Mouse (Mus musculus): Measurements from ENCODE around the gene Lamc3. TPM values are rescaled to one million over a fixed set of nuclear protein-coding genes. Genes with fewer than 3 reads are reported as not detected.

The Lamc3 gene
- total RNA-seq, 2 experiments from 2014 or later = not detected

DNA sequence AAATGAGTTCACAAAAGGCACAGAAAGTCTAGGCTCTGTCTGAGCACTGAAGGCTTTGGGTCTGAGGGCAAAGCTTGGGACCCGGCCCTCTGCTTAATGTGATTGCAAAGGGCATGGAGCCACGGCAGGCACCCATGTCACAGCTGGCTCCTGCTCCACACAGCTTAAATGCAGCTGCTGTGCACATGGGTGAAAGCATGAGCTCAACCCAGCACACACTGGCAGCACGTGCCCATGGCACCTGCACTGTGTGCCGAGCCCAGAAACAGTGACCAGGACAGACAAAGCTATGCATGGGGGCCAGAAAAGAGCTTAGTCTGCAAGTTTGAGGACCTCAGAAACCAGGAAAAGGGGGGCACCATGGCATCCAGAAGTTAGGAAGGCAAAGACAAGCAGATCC is 36.6 kb downstream of the Lamc3 start:
- no peak for ATAC-seq (replicated peaks; ENCODE audit: low FRiP score, poor library complexity, severe bottlenecking)

DNA sequence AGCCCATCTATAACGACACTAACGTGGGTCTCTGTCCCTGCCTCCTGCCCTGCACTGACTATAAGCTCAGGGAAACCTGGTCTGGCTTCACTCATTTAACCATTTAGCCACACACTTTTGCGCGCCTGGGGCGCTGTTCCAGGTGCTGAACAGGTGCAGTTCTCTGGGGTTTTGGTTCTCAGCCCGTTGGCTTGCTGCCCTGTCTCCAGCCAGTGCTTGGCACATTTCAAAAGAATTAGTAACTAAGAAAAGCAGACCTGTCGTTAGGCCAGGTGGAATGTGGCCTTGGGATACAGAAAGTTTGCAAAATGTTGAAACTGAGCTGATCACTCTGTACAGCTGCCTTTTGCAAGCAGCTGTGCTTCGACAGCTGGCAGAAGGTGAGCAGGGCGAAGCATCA is 37.7 kb downstream of the Lamc3 start:
- no peak for ATAC-seq (replicated peaks; ENCODE audit: low FRiP score, poor library complexity, severe bottlenecking)

DNA sequence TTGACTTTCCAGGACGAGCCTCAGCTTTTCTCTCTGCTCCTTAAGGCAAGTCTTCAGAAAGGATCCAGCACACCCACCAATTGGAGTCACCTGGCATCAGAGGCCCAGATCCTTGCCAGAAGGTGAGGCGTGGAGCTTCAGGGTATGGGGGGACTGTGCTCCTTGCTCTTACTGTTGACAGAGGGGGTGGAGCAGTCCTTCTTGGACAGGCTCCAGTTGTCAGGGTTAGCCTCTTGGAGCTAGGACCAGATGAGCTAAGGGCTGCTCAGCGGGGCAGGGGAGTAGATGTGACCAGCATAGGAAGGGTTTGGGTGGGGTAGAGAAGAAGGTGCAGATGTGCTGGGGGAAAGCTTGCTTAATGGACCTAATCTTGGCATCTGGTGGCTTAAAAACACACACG is 38.8 kb downstream of the Lamc3 start:
- no peak for ATAC-seq (replicated peaks; ENCODE audit: low FRiP score, poor library complexity, severe bottlenecking)

DNA sequence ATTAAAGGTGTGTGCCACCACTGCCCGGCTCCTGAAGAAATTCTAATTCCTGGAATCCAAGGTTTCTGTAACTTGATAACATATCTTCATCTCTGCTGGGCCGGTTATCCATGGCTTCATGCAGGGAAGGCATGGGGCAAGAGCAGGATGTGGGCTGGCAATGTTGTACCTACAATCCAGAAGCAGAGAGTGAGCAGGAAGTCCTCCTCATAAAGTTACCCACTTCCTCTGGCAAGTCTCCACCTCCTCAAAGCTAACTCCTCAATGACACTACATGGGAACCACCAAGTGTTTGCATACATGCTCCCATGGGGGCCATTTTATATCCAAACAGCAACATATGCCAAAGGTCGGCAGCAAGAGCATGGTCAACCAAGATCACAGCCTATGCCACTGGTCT is 42.6 kb downstream of the Lamc3 start:
- no peak for ATAC-seq (replicated peaks; ENCODE audit: low FRiP score, poor library complexity, severe bottlenecking)

DNA sequence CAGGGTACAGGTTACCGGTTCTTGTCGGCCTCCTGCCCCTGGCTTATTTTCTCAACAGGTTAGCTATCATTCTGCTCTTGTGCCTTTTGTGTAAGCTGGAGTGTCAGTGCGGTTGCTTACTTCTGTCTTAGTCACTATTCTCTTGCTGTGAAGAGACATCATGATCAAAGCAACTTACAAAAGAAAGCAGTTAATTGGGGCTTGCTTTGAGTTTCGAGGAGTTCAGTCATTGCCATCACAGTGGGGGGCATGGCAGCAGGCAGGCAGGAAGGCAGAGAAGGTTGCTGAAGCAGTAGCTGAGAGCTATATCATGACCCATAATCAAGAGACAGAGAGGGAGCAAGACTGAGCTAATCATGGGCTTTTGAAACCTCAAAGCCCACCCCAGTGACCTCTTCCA is 47.5 kb downstream of the Lamc3 start:
- ATAC-seq (replicated peaks; ENCODE audit: low FRiP score, poor library complexity, severe bottlenecking) = no peak

DNA sequence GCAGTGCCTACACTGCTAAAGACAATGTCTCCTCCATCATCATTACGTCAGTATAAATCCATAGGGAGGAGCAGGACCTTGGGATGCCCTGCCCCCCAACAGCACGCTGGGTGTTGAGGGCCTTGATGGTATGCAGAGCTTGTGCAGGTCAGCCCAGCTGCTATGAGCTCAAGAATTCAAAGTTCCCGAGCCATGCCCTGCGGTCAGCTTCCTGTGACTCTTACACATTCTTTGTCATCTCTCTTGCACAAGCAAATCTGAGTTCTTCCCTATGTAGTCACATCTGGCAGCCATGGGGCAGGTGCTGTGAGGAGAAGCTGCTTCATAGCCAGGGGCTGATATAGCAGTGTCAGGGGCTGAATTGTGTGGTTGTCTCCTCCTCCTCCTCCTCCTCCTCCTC is 48.0 kb downstream of the Lamc3 start:
- ATAC-seq (replicated peaks; ENCODE audit: low FRiP score, poor library complexity, severe bottlenecking) = 0 out of 2 replicates have a peak, but pooled peaks have one; percentile 26

DNA sequence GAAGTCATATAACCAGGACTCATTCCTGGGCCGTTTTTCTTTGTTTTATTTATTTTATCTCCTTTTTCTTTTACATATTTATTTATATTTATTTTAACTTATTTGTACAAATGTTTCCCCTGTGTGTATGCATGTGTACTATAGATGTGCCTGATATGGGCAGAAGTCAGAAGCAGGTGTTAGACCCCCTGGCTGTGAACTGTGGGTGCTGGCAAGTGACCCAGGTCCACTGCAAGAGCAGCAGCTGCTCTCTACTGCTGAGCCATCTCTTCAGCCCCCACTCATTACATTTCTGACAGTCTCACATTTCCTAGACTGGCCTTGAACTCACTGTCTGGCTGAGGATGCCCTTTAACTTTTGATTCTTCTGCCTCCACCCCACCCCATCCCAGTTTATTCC is 51.2 kb downstream of the Lamc3 start:
- no peak for ATAC-seq (replicated peaks; ENCODE audit: low FRiP score, poor library complexity, severe bottlenecking)

DNA sequence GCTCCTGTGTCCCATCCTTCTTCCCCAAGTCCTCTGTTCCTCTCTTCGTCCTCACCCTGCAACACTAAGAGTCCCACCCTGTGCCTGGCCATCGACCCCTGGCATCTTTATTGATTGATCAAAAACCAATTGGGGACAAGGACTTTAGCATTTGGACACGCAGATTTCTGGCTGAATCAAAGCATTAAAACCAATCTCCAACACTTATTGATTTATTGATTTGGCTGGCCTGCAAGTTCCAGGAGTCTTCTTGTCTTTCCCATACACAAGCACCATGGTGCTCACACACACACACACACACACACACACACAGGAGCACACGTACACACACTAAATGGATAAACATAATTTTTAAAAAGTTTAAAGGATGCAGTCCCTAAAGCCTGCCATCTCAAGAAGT is 55.9 kb downstream of the Lamc3 start:
- no peak for ATAC-seq (replicated peaks; ENCODE audit: low FRiP score, poor library complexity, severe bottlenecking)

DNA sequence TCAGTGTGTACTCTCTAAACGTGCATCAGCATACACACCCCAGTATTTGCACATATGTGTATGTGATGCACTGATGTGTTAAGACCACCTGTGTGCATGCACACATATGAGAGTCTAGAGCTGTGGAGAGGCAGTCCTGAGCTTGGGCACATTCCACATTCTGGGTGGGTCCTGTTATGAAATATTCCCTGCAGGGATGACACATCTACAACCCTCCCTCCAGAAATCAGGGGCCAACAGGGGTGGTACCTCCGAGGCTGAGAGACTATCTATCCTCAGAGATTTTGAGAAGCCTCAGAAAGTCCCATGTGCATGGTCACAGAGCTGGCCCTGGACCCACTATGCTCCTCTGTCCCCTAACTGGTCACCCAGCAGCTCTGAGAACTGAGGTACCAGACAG is 58.5 kb downstream of the Lamc3 start:
- no peak for ATAC-seq (replicated peaks; ENCODE audit: low FRiP score, poor library complexity, severe bottlenecking)

DNA sequence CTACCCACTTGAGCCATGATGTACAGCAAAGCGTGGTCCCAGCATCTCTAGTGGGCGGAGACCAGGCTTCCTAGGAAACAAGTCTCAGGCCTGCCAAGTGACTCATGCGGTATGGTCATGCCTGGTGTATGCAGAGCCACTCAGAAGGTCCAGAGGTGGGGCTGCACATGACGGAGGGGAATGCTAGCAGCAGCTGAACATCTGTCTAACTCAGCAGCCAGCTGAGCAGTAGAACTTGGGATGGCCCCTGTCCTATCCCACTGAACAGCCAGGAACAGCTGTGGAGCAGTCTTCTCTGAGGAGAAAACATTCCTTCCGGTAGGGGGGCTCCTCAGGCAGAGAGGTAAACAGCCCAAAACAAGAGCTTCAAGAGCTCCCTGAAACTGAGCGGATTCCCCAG is 61.3 kb downstream of the Lamc3 start:
- no peak for ATAC-seq (replicated peaks; ENCODE audit: low FRiP score, poor library complexity, severe bottlenecking)

DNA sequence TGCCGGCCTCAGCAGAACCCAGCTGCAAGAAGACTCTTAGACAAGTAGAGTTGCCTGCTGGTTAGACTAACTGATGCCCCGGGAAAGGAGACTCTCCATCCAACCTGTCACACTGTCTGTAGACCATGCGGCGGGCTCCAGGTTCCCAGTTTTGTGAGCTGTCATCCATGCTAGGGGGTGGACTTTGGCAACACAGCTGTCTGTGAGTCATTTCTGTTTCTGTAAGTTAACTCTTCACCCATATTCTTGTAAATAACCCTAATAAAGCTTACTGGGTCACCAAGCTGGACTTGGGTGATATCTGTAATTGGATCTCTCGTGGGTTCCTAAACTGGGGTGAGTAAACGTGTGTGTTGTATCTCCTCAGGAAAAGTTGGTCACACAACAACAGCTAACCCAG is 61.7 kb downstream of the Lamc3 start:
- no peak for ATAC-seq (replicated peaks; ENCODE audit: low FRiP score, poor library complexity, severe bottlenecking)

DNA sequence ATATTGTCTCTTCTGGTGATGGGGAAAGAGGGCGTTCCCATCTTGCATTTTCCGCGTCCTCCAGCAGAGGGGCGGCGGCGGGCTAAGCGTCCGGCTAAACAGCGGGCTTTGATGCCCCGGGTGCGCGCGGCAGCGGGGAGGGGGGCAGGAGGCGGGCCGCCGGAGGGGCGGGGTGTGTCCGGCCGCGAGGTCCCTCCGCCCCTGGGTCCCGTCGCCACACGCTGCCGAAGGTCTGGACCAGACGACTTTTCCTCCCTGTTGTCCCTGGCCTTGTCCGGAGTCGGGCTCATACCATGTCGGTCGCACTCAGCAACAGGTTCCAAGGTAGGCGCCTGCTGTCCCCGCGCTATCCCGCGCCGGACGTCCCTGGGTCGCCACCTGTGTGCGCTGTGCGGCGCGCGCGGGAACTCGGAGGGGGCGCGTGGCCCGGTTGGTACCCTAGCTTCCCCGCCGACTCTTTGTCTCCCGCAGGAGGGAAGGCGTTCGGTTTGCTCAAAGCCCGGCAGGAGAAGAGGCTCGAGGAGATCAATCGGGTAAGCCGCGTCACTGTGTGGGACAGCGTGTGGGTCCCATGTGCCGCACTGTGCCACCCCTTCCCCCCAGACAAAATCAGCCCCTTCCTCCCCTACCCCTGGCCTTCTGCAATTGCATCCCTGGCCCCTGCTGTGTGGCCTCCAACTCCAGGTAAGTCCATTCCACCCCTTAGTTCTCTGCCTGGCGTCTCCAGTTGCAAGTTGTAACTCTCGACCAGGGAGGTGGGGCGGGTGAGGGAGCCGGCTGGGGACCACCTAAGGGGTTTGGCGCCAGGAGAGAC is 63.2 kb downstream of the Lamc3 start, which contains the start of gene Aif1l:
Gene Aif1l, plus strand, starts transcription at position 82 of the 814 bp plus-strand sequence.
- ATAC-seq (replicated peaks; ENCODE audit: low FRiP score, poor library complexity, severe bottlenecking) = no peak

DNA sequence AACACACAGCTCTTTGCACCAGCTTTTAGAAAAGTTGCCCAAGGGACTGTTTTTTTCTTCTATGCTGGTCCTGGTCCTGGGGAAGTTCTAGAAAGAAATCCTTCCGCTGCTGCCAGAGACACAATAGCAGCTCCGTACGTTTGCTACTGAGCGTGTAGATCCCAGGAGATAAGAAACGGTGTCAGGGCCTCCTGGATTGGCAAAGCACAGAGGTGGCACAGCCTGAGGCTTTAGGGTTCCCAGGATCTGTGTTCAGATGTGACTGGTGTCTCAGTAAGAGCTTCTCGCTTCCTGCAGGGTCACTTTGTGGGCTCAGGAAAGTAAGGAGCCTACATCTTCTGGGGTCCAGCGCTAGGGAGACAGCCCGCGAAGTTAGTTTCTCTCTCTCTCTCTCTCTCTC is 63.9 kb downstream of the Lamc3 start:
- ATAC-seq (replicated peaks; ENCODE audit: low FRiP score, poor library complexity, severe bottlenecking) = no peak

DNA sequence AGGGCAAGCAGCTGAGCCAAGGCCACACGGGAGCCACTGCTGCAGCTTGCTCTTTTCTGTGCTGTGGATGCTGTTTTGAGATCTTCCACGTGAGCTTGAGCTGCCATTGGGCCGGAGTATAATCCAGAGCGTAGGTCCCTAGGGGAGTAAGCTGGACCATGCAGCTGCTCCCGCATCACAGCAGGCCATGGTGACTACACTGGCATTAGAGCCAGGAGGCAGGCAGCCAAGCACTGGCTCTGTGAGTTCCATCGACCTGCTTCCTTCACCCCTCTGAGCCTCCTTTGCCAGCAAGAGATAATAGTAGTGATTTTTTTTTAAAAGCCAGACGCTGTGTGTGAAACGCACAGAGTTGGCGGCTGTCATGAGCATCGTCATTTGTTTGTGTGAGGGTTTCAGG is 65.1 kb downstream of the Lamc3 start:
- ATAC-seq (replicated peaks; ENCODE audit: low FRiP score, poor library complexity, severe bottlenecking) = no peak

DNA sequence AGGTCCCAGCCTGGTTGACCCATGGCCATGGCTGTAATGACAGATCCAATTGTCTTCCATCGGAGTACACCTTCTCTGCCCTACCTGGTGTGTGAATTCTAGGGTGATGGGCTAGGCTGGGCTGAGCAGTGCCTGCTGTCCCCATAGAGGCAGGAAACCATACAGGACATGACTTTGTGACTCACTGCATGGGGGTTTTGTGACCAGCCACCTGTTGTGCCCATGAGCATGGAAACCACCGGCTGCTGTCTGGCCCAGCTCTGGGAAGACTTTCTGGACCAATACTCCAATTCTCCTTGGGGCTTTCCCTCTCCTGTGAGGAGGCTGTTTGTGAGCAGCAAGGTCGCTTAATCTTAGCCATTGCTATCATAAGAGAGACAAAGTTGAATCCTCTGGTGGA is 65.6 kb downstream of the Lamc3 start:
- ATAC-seq (replicated peaks; ENCODE audit: low FRiP score, poor library complexity, severe bottlenecking) = no peak

DNA sequence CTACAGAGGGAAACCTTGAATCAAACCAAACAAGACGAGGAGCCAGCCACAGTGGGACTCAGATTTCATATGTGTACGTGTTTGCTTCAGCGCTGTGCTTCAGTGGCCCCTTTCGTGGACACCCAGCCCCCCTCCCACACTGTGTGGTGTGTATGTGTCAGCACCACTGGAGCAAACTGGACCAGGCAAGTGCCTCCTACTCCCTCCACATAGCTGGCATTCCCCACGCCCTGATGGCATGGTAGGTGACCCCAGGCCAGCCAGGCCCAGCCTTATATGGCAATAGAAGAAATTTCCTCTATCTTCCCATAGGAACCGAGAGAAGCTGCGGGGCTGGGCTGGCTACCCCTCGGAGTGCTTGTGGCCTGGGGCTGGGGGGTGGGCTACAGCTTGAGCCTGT is 66.6 kb downstream of the Lamc3 start:
- ATAC-seq (replicated peaks; ENCODE audit: low FRiP score, poor library complexity, severe bottlenecking) = no peak

DNA sequence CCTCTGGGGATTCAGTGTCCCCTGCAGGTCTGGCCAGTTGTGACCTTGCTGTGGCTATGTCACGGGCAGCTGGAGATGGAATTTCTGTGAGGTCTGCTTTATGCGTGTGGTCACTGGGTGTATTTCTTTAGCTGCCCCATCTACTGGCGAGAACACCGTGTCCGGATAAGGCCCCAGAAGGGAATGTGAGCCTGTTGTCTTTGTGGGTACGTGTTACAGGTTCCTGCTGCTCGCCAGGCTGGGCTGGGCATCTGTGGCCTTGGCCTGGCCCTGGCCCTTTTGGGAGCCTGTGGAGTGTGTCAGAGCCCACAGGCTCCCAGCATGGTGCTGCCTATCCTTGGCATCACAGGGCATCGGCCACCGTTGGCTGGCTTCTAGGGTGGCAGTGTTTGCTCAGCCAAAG is 67.7 kb downstream of the Lamc3 start:
- ATAC-seq (replicated peaks; ENCODE audit: low FRiP score, poor library complexity, severe bottlenecking) = no peak

DNA sequence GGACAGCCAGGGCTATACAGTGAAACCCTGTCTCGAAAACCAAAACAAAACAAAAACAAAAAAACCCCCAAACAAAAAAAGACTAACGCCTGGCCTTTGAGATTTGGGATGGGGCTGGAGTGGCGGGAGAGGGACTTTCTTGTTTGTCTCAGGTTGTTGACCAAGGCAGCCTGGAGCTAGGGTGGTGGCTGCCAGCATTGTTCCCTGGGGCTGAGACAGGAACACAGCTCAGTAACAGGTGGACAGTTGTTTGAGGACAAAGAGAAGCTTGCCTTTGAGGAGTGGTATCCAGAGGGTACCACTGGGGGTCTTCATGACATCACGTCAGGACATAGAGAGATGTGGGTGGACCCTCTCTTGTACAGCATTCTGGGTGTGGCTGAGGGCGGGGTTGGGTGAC is 68.6 kb downstream of the Lamc3 start:
- no peak for ATAC-seq (replicated peaks; ENCODE audit: low FRiP score, poor library complexity, severe bottlenecking)

DNA sequence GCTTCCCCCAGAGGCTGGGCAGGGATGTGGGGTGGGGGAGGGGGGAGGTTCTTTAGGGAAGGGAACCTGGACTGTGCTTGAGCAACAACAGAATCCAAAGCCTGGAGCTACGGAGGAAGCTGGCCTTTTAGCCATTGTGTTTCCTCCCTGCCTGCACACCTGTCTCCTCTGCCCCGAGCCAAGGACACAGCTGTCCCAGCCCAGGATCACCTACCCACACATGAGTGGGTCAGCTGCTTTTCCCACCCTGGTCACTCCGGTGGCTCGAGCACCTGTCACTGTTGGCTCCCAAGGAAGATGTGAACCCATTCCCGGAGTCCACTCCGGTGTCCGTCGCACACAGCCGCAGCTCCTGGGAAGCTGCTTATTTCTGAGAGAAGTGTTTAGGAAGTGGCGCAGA is 70.1 kb downstream of the Lamc3 start:
- ATAC-seq (replicated peaks; ENCODE audit: low FRiP score, poor library complexity, severe bottlenecking) = no peak

DNA sequence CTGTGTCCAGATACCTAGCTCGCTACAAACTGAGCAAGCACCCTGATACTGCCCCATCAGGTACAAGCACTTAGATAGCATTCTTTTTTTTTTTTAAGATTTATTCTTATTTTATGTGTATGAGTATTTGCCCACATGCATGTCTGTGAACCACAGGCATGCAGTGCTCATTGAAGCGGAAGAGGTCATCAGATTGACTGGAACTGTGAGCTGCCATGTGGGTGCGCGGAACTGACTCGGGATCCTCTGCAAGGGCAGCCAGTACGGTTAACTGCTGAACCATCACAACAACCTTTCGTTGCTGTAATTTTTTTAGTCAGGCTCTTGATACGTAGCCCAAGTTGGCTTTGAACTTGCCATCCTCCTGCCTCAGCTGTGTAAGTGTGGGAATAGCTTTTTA is 73.9 kb downstream of the Lamc3 start:
- no peak for ATAC-seq (replicated peaks; ENCODE audit: low FRiP score, poor library complexity, severe bottlenecking)

DNA sequence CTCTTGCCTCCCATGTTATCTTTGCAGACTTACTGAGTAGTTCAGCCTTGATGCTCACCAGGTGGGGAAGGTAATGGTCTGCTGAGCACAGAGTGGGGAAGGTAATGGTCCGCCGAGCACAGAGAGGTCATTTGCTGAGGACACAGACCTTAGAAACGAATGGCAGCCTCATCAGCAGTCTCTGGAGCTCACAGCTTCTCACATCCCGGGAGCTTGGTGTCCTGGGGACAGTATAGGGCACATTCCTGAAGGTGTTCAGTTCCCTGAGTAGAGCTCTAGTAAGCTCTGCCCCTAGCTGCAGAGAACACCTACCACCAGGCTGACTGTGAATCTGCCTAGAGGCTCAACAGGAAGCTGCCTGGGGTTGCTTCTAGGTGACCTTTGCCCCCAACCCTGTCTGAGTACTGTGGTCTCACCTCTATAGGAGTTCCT is 74.7 kb downstream of the Lamc3 start:
- no peak for ATAC-seq (replicated peaks; ENCODE audit: low FRiP score, poor library complexity, severe bottlenecking)
